Mouse (Mus musculus) forebrain, postnatal 0 days (tissue): ENCODE measurements around the gene 3110001I22Rik. TPM values are rescaled to one million over a fixed set of nuclear protein-coding genes. Genes with fewer than 3 reads are reported as not detected.

Source experiments
- ATAC-seq: fragments of 200-750 bp; cut with Nextera tagmentation; 2 replicates; pipeline ENCODE4 v1.8.0; 2017; ENCODE audit warnings: mild to moderate bottlenecking, moderate library complexity
- DNase-seq: peaks from one replicate; pipeline ENCODE4 v3.0.0-alpha.2; 2015
- H3K27ac ChIP-seq: fragments of 300-500 bp; sonication (generic); 2 replicates; pipeline ENCODE4 v1.5.1; 2014; ENCODE audit warnings: low read depth, mild to moderate bottlenecking, antibody characterized with exemption, low read length, moderate library complexity, mixed read lengths
- H3K27me3 ChIP-seq: fragments of 300-500 bp; sonication (generic); 2 replicates; pipeline ENCODE4 v1.6.1; 2014; ENCODE audit warnings: mild to moderate bottlenecking, low read length, mixed read lengths; ENCODE audit not compliant: insufficient read depth
- H3K36me3 ChIP-seq: fragments of 300-500 bp; sonication (generic); 2 replicates; pipeline ENCODE4 v1.6.1; 2014; ENCODE audit warnings: mild to moderate bottlenecking, moderate library complexity; ENCODE audit not compliant: insufficient read depth
- H3K4me1 ChIP-seq: fragments of 300-500 bp; sonication (generic); 2 replicates; pipeline ENCODE4 v1.6.1; 2014; ENCODE audit warnings: antibody characterized with exemption; ENCODE audit not compliant: insufficient read depth
- H3K4me2 ChIP-seq: fragments of 300-500 bp; sonication (generic); 2 replicates; pipeline ENCODE4 v1.6.1; 2014; ENCODE audit warnings: low read depth, mild to moderate bottlenecking, moderate library complexity
- H3K4me3 ChIP-seq: fragments of 300-500 bp; sonication (generic); 2 replicates; pipeline ENCODE4 v1.5.1; 2014; ENCODE audit warnings: low read depth, low read length, mixed read lengths
- H3K9ac ChIP-seq: fragments of 300-500 bp; sonication (generic); 2 replicates; pipeline ENCODE4 v1.6.1; 2014; ENCODE audit warnings: mild to moderate bottlenecking
- H3K9me3 ChIP-seq: fragments of 300-500 bp; sonication (generic); 2 replicates; pipeline ENCODE4 v1.6.1; 2016; ENCODE audit warnings: low read length
- CTCF ChIP-seq: sonication (generic); IDR thresholded peaks from 2 replicates; pipeline ENCODE4 v1.5.1; 2016; ENCODE audit warnings: antibody characterized with exemption, control low read depth, low read depth
- WGBS: fragments of 180-500 bp; shearing (Covaris S2); extraction: QIAGEN DNeasy Blood & Tissue Kit; methylation state at CpG from one replicate; pipeline ENCODE4 v1.1.7; 2014; 5-methylcytosine and 5-hydroxymethylcytosine counted together
- polyA plus RNA-seq: library from polyadenylated mRNA; unstranded; fragments of >200 nt; fragmentation: Nextera tagmentation; extraction: Ambion mirVana; gene quantifications from 2 replicates; pipeline ENCODE4 v1.2.1, GENCODE M21; 2015
- total RNA-seq: library from RNA; depleted of rRNA; stranded (reverse); fragments of >200 nt; gene quantifications from 2 replicates; pipeline ENCODE4 v1.2.3, GENCODE M21; 2014

3110001I22Rik gene
- total and polyA plus RNA-seq, 2 experiments from 2014 or later: 3.6 to 5.6 TPM

GRCm38 (mm10) chr16:13673114-13673513 lies 1.4 kb downstream of the 3110001I22Rik start:
- Histone ChIP-seq H3K4me3 (no peak overlapping the region), H3K4me1 (0 out of 2 replicates have a peak, but pooled peaks cover 8% of the 10 kb centered on the region), H3K36me3 (peaks cover 14% of the 10 kb centered on the region; the same call in 1 of the 2 replicates), H3K27ac (no peak overlapping the region), H3K4me2 (peak overlapping the region; percentile 74), H3K9ac (no peak overlapping the region), H3K27me3 (no peaks in the 10 kb centered on the region), H3K9me3 (no peaks in the 10 kb centered on the region)
- 73% methylated on average over 5 of the region's 5 CpGs for WGBS
- DNase-seq: no peak
- no peak for ATAC-seq
- no peak for TF ChIP-seq CTCF

DNA sequence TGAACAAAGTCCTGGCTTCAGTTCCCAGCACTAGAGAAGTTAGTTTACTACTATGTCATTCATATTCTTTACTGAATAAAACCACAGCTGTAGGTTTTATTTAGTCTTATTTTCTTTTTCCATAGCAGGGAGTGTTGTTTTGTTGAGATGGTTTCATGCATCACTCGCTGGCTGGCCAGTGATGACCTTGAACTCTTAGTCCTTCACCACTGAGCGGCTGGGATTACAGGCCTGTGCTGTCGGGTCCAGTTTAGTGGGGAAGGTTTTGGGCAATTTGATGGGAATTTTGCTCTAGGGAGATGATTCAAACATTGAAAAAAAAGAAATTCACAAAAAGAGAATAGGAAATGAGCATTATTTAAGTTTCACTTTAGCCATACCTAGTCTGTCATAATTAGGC lies 2.8 kb downstream of the 3110001I22Rik start:
- H3K9ac ChIP-seq: no peak overlapping the region
- WGBS: 92% methylated on average over 3 of the region's 3 CpGs
- no peak overlapping the region for H3K4me3 ChIP-seq
- 0 out of 2 replicates have a peak, but pooled peaks cover 8% of the 10 kb centered on the region for H3K4me1 ChIP-seq
- H3K36me3 ChIP-seq: peaks cover 22% of the 10 kb centered on the region; the same call in 1 of the 2 replicates
- DNase-seq (no peak), ATAC-seq (no peak)
- no peak for TF ChIP-seq CTCF
- H3K27ac ChIP-seq: no peak overlapping the region
- no peaks in the 10 kb centered on the region for H3K27me3 ChIP-seq
- H3K4me2 ChIP-seq: no peak overlapping the region
- H3K9me3 ChIP-seq: no peaks in the 10 kb centered on the region

GRCm38 (mm10) chr16:13678601-13679319 lies 7.0 kb downstream of the 3110001I22Rik start:
- ATAC-seq (no peak), DNase-seq (no peak)
- 86% methylated on average over 3 of the region's 3 CpGs for WGBS
- Histone ChIP-seq H3K4me2 (no peak overlapping the region), H3K27ac (no peak overlapping the region), H3K4me3 (no peak overlapping the region), H3K9me3 (no peaks in the 10 kb centered on the region), H3K4me1 (no peaks in the 10 kb centered on the region), H3K27me3 (no peaks in the 10 kb centered on the region), H3K9ac (no peak overlapping the region), H3K36me3 (peaks cover 22% of the 10 kb centered on the region; the same call in 1 of the 2 replicates)
- TF ChIP-seq CTCF: no peak

- Histone ChIP-seq H3K4me2 (no peak overlapping the region), H3K27ac (no peak overlapping the region), H3K36me3 (peaks cover 63% of the 10 kb centered on the region), H3K4me1 (no peaks in the 10 kb centered on the region), H3K9ac (no peak overlapping the region), H3K27me3 (no peaks in the 10 kb centered on the region), H3K4me3 (no peak overlapping the region), H3K9me3 (no peaks in the 10 kb centered on the region)
- 88% methylated on average over 7 of the region's 7 CpGs for WGBS
- TF ChIP-seq CTCF: peak; percentile 36
- ATAC-seq (no peak), DNase-seq (no peak)
These were observed 27.3 kb downstream of the 3110001I22Rik start for GRCm38 (mm10) chr16:13698998-13699397.

- Histone ChIP-seq H3K9me3 (no peaks in the 10 kb centered on the region), H3K4me3 (no peak overlapping the region), H3K4me1 (no peaks in the 10 kb centered on the region), H3K36me3 (peaks cover 51% of the 10 kb centered on the region), H3K27me3 (no peaks in the 10 kb centered on the region), H3K27ac (no peak overlapping the region), H3K4me2 (no peak overlapping the region), H3K9ac (no peak overlapping the region)
- DNase-seq: no peak
- no peak for TF ChIP-seq CTCF
- WGBS: 97% methylated on average over 7 of the region's 7 CpGs
- no peak for ATAC-seq
These were observed 30.5 kb downstream of the 3110001I22Rik start for GRCm38 (mm10) chr16:13702184-13702583.

DNA sequence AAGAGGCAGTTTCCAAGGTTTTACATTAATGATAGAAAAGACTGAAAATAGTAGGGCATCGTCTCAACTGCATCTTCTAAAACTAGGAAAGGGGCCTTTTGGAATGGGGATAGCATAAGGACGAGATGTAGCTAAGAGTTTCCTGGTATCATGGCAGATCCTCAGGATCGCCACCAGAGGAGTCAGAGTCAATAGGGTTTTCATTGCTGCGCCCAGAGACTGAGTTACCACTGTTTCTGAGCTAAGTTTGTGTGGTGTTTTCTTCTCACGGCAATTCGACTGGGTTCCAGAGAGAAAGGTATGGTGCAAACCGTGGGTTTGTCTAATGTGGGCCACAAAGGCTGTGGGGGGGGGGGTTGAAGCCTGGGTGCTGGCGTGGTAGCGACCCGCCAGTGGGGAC lies 32.9 kb downstream of the 3110001I22Rik start:
- H3K9me3 ChIP-seq: no peaks in the 10 kb centered on the region
- no peak overlapping the region for H3K4me2 ChIP-seq
- peaks cover 32% of the 10 kb centered on the region for H3K36me3 ChIP-seq
- no peaks in the 10 kb centered on the region for H3K27me3 ChIP-seq
- no peak overlapping the region for H3K27ac ChIP-seq
- 93% methylated on average over 10 of the region's 10 CpGs for WGBS
- DNase-seq: no peak
- no peaks in the 10 kb centered on the region for H3K4me1 ChIP-seq
- no peak for ATAC-seq
- no peak for TF ChIP-seq CTCF
- H3K4me3 ChIP-seq: no peak overlapping the region
- H3K9ac ChIP-seq: no peak overlapping the region

- WGBS: 91% methylated on average over 3 of the region's 3 CpGs
- H3K27ac ChIP-seq: no peak overlapping the region
- ATAC-seq (no peak), DNase-seq (no peak)
- no peak overlapping the region for H3K4me3 ChIP-seq
- H3K36me3 ChIP-seq: no peaks in the 10 kb centered on the region
- H3K9ac ChIP-seq: no peak overlapping the region
- TF ChIP-seq CTCF: no peak
- H3K27me3 ChIP-seq: no peaks in the 10 kb centered on the region
- no peaks in the 10 kb centered on the region for H3K4me1 ChIP-seq
- H3K9me3 ChIP-seq: no peaks in the 10 kb centered on the region
- no peak overlapping the region for H3K4me2 ChIP-seq
These were observed 43.2 kb downstream of the 3110001I22Rik start for GRCm38 (mm10) chr16:13714910-13715309.
